Mouse (Mus musculus): ENCODE measurements around the gene Kif1bp. TPM values are rescaled to one million over a fixed set of nuclear protein-coding genes. Genes with fewer than 3 reads are reported as not detected.
"Not testable (repeated sequence)": the region's sequence is repeated elsewhere in the genome, so short reads cannot be mapped to it uniquely, and the experiment has no call there.

Kif1bp gene
- polyA plus RNA-seq, 1 experiment: 6.1 TPM

DNA sequence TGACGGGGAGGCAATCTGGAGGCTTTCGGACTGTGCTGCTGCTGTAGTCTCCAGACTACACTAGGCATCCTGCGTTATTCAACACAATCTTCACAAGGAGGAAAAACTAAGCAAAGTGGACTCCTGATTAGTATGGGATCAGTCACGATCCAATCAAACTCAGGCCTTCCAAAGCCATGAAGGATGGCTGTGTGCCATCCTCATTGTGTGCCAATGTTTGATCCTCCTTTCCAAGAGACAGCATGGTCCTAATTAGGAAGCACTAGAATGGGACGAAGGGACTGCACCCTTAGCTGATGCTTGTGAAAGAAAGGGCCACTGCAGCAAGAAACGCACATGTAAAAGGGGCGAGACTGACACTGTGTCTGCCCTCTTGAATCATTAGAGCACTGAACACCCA lies 14.2 kb upstream of the Kif1bp start:
- TF ChIP-seq POLR2A (IDR thresholded peaks at IDR 0.05; ENCODE audit: borderline replicate concordance, control insufficient read depth, low read depth, low read length) (no peak), CTCF (IDR thresholded peaks at IDR 0.05; ENCODE audit: control insufficient read depth, insufficient read depth, low read length) (no peak)
- WGBS: 88% methylated on average over 7 of the region's 7 CpGs
- H3K27ac ChIP-seq (ENCODE audit: control insufficient read depth, insufficient read depth, low read depth, low read length, poor library complexity): no peak overlapping the region
- H3K4me3 ChIP-seq (replicated peaks; ENCODE audit: control insufficient read depth, low read depth, low read length): no peak overlapping the region
- no peaks in the 10 kb centered on the region for H3K4me1 ChIP-seq (ENCODE audit: control insufficient read depth, insufficient read depth, low read length)

DNA sequence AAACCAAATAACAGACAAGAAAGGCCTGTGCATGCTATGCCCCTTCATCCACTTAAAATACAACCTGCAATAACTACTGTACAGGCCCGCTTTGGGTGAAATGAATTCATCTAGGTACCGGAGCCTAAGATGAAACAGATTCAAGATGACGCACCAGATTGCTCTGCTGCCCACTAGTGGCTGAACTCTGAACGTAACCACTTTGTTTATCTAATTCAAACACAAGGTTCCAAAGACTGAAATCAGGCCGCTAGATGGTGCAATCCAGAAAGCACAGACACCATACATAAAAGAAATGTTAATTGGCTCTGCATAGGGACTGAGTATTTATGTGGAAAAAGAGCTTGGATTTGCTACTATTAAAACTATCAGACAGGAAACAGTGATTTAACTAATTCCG lies 11.9 kb upstream of the Kif1bp start:
- 16% methylated on average over 6 of the region's 6 CpGs for WGBS

DNA sequence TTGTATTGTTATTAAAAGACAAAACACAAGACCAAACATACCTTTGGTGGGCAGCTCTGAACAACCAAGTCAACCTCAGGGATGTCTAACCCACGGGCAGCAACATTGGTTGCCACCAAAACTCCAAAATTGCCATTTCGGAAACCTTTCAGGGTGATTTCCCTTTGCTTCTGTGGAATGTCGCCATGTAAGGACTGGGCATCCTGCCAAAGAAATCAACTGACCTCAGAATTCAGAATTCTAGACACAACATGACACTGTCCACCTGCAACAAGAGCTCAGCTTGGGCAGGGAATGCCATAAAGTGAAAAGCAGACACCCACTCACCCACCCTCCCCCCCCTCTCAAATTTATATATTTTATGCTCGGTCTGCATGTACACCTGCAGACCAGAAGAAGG lies 10.4 kb upstream of the Kif1bp start:
- TF ChIP-seq CTCF (IDR thresholded peaks at IDR 0.05; ENCODE audit: control insufficient read depth, insufficient read depth, low read length): no peak
- TF ChIP-seq POLR2A (IDR thresholded peaks at IDR 0.05; ENCODE audit: borderline replicate concordance, control insufficient read depth, low read depth, low read length): no peak
- Histone ChIP-seq H3K4me1 (ENCODE audit: control insufficient read depth, insufficient read depth, low read length) (no peaks in the 10 kb centered on the region), H3K27ac (ENCODE audit: control insufficient read depth, insufficient read depth, low read depth, low read length, poor library complexity) (no peak overlapping the region), H3K4me3 (replicated peaks; ENCODE audit: control insufficient read depth, low read depth, low read length) (no peak overlapping the region)
- WGBS: 83% methylated on average over 4 of the region's 4 CpGs

More for the DNA sequence above, 11.9 kb upstream of the Kif1bp start:
- no peak overlapping the region for H3K27ac ChIP-seq (ENCODE audit: control insufficient read depth, insufficient read depth, low read depth, low read length, poor library complexity)
- no peak overlapping the region for H3K4me3 ChIP-seq (replicated peaks; ENCODE audit: control insufficient read depth, low read depth, low read length)
- no peaks in the 10 kb centered on the region for H3K4me1 ChIP-seq (ENCODE audit: control insufficient read depth, insufficient read depth, low read length)
- TF ChIP-seq POLR2A (IDR thresholded peaks at IDR 0.05; ENCODE audit: borderline replicate concordance, control insufficient read depth, low read depth, low read length) (no peak), CTCF (IDR thresholded peaks at IDR 0.05; ENCODE audit: control insufficient read depth, insufficient read depth, low read length) (peak; percentile 40)

DNA sequence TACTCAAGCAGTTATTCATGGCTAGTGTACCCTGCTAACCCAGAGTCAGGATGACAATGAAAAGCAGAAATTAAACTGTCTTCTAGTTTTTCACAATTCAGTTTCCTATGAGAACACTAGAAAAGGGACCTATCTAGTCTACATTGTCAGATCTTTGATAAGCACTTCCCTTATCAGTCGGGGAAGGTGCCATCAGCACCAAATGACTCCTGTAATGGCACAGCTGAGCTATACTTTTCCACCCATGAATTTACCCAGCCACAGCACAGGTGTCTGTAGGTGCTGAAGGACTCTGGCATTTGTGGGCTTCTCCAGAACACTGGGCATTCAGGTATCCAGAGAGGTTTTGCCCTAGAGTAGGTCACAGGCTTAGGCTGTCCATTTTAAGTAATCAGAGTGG lies 5.0 kb upstream of the Kif1bp start:
- Histone ChIP-seq H3K27ac (ENCODE audit: control insufficient read depth, insufficient read depth, low read depth, low read length, poor library complexity) (no peak overlapping the region), H3K4me3 (replicated peaks; ENCODE audit: control insufficient read depth, low read depth, low read length) (no peak overlapping the region), H3K4me1 (ENCODE audit: control insufficient read depth, insufficient read depth, low read length) (no peaks in the 10 kb centered on the region)
- WGBS: 61% methylated on average over 1 of the region's 1 CpGs
- no peak for TF ChIP-seq POLR2A (IDR thresholded peaks at IDR 0.05; ENCODE audit: borderline replicate concordance, control insufficient read depth, low read depth, low read length)
- TF ChIP-seq CTCF (IDR thresholded peaks at IDR 0.05; ENCODE audit: control insufficient read depth, insufficient read depth, low read length): no peak

DNA sequence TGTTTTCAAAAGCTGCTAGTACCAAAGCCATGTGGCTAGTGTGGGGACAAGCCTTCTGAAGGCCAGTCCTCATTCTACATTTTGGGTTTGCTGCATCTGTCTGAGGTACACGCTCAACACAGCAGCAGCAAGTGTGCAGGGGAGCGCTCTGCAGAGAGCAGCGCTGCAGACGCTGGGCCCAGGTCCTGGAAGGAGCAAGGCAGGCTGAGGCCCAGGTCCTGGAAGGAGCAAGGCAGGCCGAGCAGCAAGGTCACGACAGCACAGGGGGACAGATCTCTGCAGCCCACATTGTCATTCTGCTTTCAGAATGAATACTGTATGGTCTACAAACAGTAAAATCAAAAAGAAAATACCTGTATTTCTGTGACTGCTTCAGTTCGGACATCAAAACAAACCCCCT lies 4.4 kb upstream of the Kif1bp start:
- no peak for TF ChIP-seq CTCF (IDR thresholded peaks at IDR 0.05; ENCODE audit: control insufficient read depth, insufficient read depth, low read length)
- TF ChIP-seq POLR2A (IDR thresholded peaks at IDR 0.05; ENCODE audit: borderline replicate concordance, control insufficient read depth, low read depth, low read length): no peak
- no peaks in the 10 kb centered on the region for H3K4me1 ChIP-seq (ENCODE audit: control insufficient read depth, insufficient read depth, low read length)
- H3K27ac ChIP-seq (ENCODE audit: control insufficient read depth, insufficient read depth, low read depth, low read length, poor library complexity): no peak overlapping the region
- WGBS: 86% methylated on average over 7 of the region's 7 CpGs
- H3K4me3 ChIP-seq (replicated peaks; ENCODE audit: control insufficient read depth, low read depth, low read length): no peak overlapping the region

DNA sequence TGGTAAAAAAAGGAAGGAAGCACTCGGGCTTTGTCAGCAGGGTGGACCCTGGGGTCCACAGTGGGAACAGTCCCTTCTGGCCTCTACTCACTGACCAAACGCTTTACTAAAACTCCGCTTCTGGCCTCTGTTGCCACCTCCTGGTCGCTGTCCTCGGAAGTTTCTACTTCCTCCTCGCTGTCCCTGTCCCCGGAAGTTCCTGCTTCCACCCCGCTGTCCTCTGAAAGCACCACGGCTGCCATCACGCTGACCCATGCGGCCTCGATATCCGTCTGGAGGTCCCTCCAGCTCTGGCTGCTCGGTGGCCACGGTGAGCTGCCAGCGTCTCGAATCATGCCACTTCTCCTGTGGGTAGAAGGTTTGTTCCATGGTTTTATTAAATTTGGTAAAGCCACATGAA lies 4.0 kb upstream of the Kif1bp start:
- TF ChIP-seq CTCF (IDR thresholded peaks at IDR 0.05; ENCODE audit: control insufficient read depth, insufficient read depth, low read length): no peak
- no peak; the same call in 1 of the 2 replicates for TF ChIP-seq POLR2A (IDR thresholded peaks at IDR 0.05; ENCODE audit: borderline replicate concordance, control insufficient read depth, low read depth, low read length)
- Histone ChIP-seq H3K4me3 (replicated peaks; ENCODE audit: control insufficient read depth, low read depth, low read length) (no peak overlapping the region), H3K27ac (ENCODE audit: control insufficient read depth, insufficient read depth, low read depth, low read length, poor library complexity) (no peak overlapping the region), H3K4me1 (ENCODE audit: control insufficient read depth, insufficient read depth, low read length) (no peaks in the 10 kb centered on the region)
- 80% methylated on average over 17 of the region's 17 CpGs for WGBS

DNA sequence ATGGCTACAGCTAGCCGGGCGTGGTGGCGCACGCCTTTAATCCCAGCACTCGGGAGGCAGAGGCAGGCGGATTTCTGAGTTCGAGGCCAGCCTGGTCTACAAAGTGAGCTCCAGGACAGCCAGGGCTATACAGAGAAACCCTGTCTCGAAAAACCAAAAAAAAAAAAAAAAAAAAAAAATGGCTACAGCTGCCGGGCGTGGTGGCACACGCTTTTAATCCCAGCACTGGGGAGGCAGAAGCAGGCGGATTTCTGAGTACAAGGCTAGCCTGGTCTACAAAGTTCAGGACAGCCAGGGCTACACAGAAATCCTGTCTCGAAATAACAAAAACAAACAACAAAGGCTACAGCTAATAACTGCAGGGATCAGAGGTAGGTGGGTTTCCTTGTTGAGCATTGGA lies 872 bp upstream of the Kif1bp start:
- H3K4me1 ChIP-seq (ENCODE audit: control insufficient read depth, insufficient read depth, low read length); H3K27ac ChIP-seq (ENCODE audit: control insufficient read depth, insufficient read depth, low read depth, low read length, poor library complexity); H3K4me3 ChIP-seq (replicated peaks; ENCODE audit: control insufficient read depth, low read depth, low read length): not testable (repeated sequence)
- 90% methylated on average over 12 of the region's 13 CpGs for WGBS

DNA sequence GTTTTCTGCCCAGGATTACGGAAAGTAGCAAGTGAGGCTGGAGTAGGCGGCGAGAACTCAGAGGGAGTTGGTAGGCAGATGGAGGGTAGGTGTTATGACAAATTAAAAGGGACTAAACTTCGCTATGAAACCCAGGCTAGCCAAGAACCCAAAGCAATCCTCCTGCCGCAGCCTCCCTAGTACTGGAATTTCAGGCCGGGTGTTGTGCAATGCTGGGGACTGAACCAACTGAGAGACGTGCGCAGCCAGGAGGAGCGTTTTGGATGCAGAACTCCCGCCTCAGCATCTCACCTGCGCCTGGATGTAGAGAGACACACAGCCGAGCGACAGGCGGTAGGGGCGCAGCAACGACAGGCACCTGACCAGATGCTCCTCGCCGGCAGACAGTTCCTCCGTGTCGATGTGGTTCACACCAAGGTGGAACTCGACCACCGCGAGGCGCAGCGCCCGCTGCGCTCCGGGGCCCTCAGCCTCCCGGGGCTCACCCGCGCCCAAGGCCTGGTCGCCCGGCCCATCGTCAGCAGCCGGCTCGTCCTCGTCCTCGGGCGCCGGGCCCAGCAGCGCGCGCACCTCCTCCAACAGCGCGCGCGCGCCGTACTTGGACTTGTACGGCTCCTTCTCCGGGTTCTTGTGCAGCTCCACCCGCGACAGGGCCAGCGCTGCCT lies 452 bp downstream of the Kif1bp start:
- peak overlapping the region; percentile 75 for H3K27ac ChIP-seq (ENCODE audit: control insufficient read depth, insufficient read depth, low read depth, low read length, poor library complexity)
- 3% methylated on average over 54 of the region's 54 CpGs for WGBS
- H3K4me3 ChIP-seq (replicated peaks; ENCODE audit: control insufficient read depth, low read depth, low read length): peak overlapping the region; percentile 83
- TF ChIP-seq POLR2A (IDR thresholded peaks at IDR 0.05; ENCODE audit: borderline replicate concordance, control insufficient read depth, low read depth, low read length) (no peak), CTCF (IDR thresholded peaks at IDR 0.05; ENCODE audit: control insufficient read depth, insufficient read depth, low read length) (no peak)
- no peaks in the 10 kb centered on the region; the same call in 1 of the 2 replicates for H3K4me1 ChIP-seq (ENCODE audit: control insufficient read depth, insufficient read depth, low read length)

DNA sequence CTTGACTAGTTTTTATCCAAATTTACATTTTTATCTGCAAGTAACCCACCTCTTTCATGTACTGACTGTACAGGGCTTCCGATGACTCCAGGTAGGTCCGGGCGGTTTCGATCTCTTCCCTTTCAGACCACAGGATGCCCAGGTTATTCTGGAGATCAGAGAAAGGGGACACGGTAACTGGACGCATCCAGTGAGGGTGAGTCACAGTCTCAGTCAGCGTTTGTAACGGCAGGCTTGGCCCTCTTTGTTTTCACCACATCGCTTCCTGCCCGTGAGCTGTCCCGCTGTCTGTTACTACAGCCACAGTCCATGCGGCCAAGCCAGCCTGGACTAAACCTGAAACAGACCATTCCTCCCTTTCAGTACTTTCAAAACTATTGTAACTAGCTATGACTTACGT lies 3.3 kb downstream of the Kif1bp start:
- no peaks in the 10 kb centered on the region; the same call in 1 of the 2 replicates for H3K4me1 ChIP-seq (ENCODE audit: control insufficient read depth, insufficient read depth, low read length)
- no peak overlapping the region for H3K4me3 ChIP-seq (replicated peaks; ENCODE audit: control insufficient read depth, low read depth, low read length)
- H3K27ac ChIP-seq (ENCODE audit: control insufficient read depth, insufficient read depth, low read depth, low read length, poor library complexity): no peak overlapping the region
- 86% methylated on average over 13 of the region's 13 CpGs for WGBS
- TF ChIP-seq CTCF (IDR thresholded peaks at IDR 0.05; ENCODE audit: control insufficient read depth, insufficient read depth, low read length) (no peak), POLR2A (IDR thresholded peaks at IDR 0.05; ENCODE audit: borderline replicate concordance, control insufficient read depth, low read depth, low read length) (no peak)
